Mouse (Mus musculus) E14TG2a.4 (cell line): Measurements from ENCODE around the gene Znrf1.

Source experiments
- H3K27me3 ChIP-seq: 2 replicates; pipeline ENCODE4 v1.6.1; 2014; ENCODE audit warnings: low read length, control low read depth; ENCODE audit not compliant: insufficient read depth
- H3K36me3 ChIP-seq: 2 replicates; pipeline ENCODE4 v1.6.1; 2014; ENCODE audit warnings: low read length, control low read depth; ENCODE audit not compliant: insufficient read depth
- H3K4me1 ChIP-seq: replicated peaks from 2 replicates; pipeline ENCODE4 v1.6.1; 2014; ENCODE audit warnings: low read depth, low read length, control low read depth
- H3K4me3 ChIP-seq: replicated peaks from 2 replicates; pipeline ENCODE4 v1.5.1; 2014; ENCODE audit warnings: mild to moderate bottlenecking, low read length
- H3K9me3 ChIP-seq: 2 replicates; pipeline ENCODE4 v1.6.1; 2014; ENCODE audit warnings: low read length, control low read depth
- CTCF ChIP-seq: conservative IDR thresholded peaks from 2 replicates; pipeline ENCODE4 v1.5.1; 2014; ENCODE audit warnings: low read length
- NANOG ChIP-seq: IDR thresholded peaks from 2 replicates; pipeline ENCODE4 v1.6.1; 2014; ENCODE audit warnings: borderline replicate concordance, low read length, mixed read lengths
- POU5F1 ChIP-seq: IDR thresholded peaks from 2 replicates; pipeline ENCODE4 v1.6.1; 2014; ENCODE audit warnings: low read length, borderline replicate concordance

Znrf1 gene

GRCm38 (mm10) chr8:111619936-111620335 is 84.0 kb downstream of the Znrf1 start:
- Histone ChIP-seq H3K9me3 (no peaks in the 10 kb centered on the region), H3K27me3 (peaks cover 17% of the 10 kb centered on the region)
- TF ChIP-seq NANOG (no peak), POU5F1 (no peak)

GRCm38 (mm10) chr8:111622104-111622503 is 86.2 kb downstream of the Znrf1 start:
- TF ChIP-seq POU5F1 (no peak), CTCF (no peak), NANOG (peak; percentile 75; the same call in 1 of the 2 replicates)
- H3K27me3 ChIP-seq = peaks cover 10% of the 10 kb centered on the region
- peaks cover 92% of the 10 kb centered on the region for H3K4me1 ChIP-seq
- no peaks in the 10 kb centered on the region for H3K9me3 ChIP-seq
- peak overlapping the region; percentile 70 for H3K4me3 ChIP-seq
- H3K36me3 ChIP-seq = peaks cover 16% of the 10 kb centered on the region

More at GRCm38 (mm10) chr8:111619936-111620335, 84.0 kb downstream of the Znrf1 start:
- Histone ChIP-seq H3K4me1 (peaks cover 89% of the 10 kb centered on the region), H3K36me3 (peaks cover 16% of the 10 kb centered on the region), H3K4me3 (no peak overlapping the region)

- Histone ChIP-seq H3K9me3 (no peaks in the 10 kb centered on the region), H3K27me3 (peaks cover 10% of the 10 kb centered on the region), H3K4me3 (peak overlapping the region; percentile 70), H3K4me1 (peaks cover 92% of the 10 kb centered on the region), H3K36me3 (peaks cover 16% of the 10 kb centered on the region)
- TF ChIP-seq NANOG (no peak), CTCF (no peak), POU5F1 (no peak)
These were observed 86.7 kb downstream of the Znrf1 start for GRCm38 (mm10) chr8:111622553-111622952.

GRCm38 (mm10) chr8:111624081-111624852 is 88.4 kb downstream of the Znrf1 start:
- H3K9me3 ChIP-seq = no peaks in the 10 kb centered on the region
- peaks cover 13% of the 10 kb centered on the region for H3K36me3 ChIP-seq
- peaks cover 18% of the 10 kb centered on the region for H3K27me3 ChIP-seq
- peaks cover 94% of the 10 kb centered on the region for H3K4me1 ChIP-seq
- TF ChIP-seq NANOG (no peak), CTCF (no peak; the same call in 1 of the 2 replicates), POU5F1 (no peak)
- H3K4me3 ChIP-seq = peak overlapping the region; percentile 54

- Histone ChIP-seq H3K27me3 (peaks cover 23% of the 10 kb centered on the region), H3K4me1 (peaks cover 94% of the 10 kb centered on the region), H3K36me3 (peaks cover 11% of the 10 kb centered on the region; the same call in 1 of the 2 replicates), H3K4me3 (peak overlapping the region; percentile 54), H3K9me3 (no peaks in the 10 kb centered on the region)
- no peak for TF ChIP-seq CTCF
- no peak for TF ChIP-seq POU5F1
- no peak for TF ChIP-seq NANOG
These were observed 88.9 kb downstream of the Znrf1 start for GRCm38 (mm10) chr8:111624853-111625221.

GRCm38 (mm10) chr8:111625694-111626527 is 90.0 kb downstream of the Znrf1 start:
- Histone ChIP-seq H3K27me3 (peaks cover 31% of the 10 kb centered on the region), H3K4me3 (peak overlapping the region; percentile 68; the same call in 1 of the 2 replicates), H3K4me1 (peaks cover 97% of the 10 kb centered on the region), H3K36me3 (0 out of 2 replicates have a peak, but pooled peaks cover 7% of the 10 kb centered on the region), H3K9me3 (no peaks in the 10 kb centered on the region)
- TF ChIP-seq POU5F1 (no peak), CTCF (peak; percentile 93), NANOG (peak; percentile 52; the same call in 1 of the 2 replicates)

- Histone ChIP-seq H3K4me1 (peaks cover 92% of the 10 kb centered on the region), H3K9me3 (no peaks in the 10 kb centered on the region), H3K36me3 (0 out of 2 replicates have a peak, but pooled peaks cover 3% of the 10 kb centered on the region), H3K27me3 (peaks cover 32% of the 10 kb centered on the region), H3K4me3 (peak overlapping the region; percentile 68)
- TF ChIP-seq NANOG (no peak), CTCF (no peak), POU5F1 (no peak)
These were observed 90.6 kb downstream of the Znrf1 start for GRCm38 (mm10) chr8:111626528-111626820.

GRCm38 (mm10) chr8:111626933-111627332 is 91.0 kb downstream of the Znrf1 start:
- Histone ChIP-seq H3K36me3 (no peaks in the 10 kb centered on the region), H3K9me3 (no peaks in the 10 kb centered on the region), H3K27me3 (peaks cover 33% of the 10 kb centered on the region), H3K4me1 (peaks cover 87% of the 10 kb centered on the region), H3K4me3 (peak overlapping the region; percentile 68)
- TF ChIP-seq POU5F1 (no peak), CTCF (no peak), NANOG (no peak)
